Mouse (Mus musculus) embryonic facial prominence, embryonic 14.5 days (tissue): ENCODE measurements at regions not wholly inside any gene's neighbourhood (a gene's known extent, or its start where the extent isn't known, plus 50 kb on each side); places are given as distances from the start of the nearest gene placed in this dataset. TPM values are rescaled to one million over a fixed set of nuclear protein-coding genes. Genes with fewer than 3 reads are reported as not detected.

Experiments
- microRNA-seq: library from miRNA; unstranded; fragments of <30 nt; microRNA quantifications from one replicate; pipeline ENCODE4, GENCODE M21; 2016; ENCODE audit warnings: borderline number of aligned reads

Small RNAs in the stretch of these regions (microRNA-seq; reads per million reads assigned to microRNA genes)
- gene Mir3963 = not detected
